Mouse (Mus musculus): ENCODE results near the gene Mamdc4.
A peak's percentile ranks its signal among the peaks of the same experiment; 100 is the strongest.
"Not testable (repeated sequence)": the region's sequence is repeated elsewhere in the genome, so short reads cannot be mapped to it uniquely, and the experiment has no call there.

Mamdc4 gene

DNA sequence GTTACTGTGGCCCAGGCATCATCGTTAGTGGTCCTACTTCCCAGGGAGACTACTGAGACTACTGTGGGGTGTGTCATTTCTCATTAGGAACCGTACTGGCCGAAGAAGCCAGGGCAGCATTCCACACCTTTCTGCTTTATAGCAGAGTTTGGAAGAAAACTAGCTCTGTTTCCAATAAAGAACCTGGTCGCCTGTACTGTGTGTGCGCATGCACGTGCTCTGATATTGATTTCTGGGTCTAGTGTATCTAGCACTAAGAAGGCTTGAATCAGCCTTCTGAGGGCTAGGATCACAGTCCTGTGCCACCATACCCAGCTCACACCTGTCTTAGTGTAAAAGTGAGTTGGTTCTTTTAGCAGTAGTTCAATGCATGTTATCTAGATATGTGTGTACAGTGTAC lies 15.9 kb downstream of the Mamdc4 start:
- no peak for DNase-seq

DNA sequence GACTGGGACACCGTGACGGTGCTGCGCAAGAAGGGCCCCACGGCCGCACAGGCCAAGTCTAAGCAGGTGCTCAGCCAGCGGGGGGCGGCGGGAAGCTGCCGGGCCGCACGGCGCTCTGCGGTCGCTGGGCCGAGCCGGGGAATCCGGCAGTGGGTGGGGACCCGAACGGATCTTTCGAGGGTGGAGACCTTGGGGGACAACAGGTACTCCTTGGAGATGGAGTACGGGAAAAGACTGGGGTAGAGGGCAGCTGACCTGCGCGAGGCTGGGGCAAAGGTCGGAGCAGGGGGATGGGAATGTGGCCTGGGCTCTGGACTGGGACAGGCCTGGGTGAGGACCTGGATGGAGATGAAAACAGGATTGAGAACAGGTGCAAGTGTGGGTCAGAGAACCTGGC lies 16.7 kb downstream of the Mamdc4 start:
- DNase-seq = peak; percentile 77

DNA sequence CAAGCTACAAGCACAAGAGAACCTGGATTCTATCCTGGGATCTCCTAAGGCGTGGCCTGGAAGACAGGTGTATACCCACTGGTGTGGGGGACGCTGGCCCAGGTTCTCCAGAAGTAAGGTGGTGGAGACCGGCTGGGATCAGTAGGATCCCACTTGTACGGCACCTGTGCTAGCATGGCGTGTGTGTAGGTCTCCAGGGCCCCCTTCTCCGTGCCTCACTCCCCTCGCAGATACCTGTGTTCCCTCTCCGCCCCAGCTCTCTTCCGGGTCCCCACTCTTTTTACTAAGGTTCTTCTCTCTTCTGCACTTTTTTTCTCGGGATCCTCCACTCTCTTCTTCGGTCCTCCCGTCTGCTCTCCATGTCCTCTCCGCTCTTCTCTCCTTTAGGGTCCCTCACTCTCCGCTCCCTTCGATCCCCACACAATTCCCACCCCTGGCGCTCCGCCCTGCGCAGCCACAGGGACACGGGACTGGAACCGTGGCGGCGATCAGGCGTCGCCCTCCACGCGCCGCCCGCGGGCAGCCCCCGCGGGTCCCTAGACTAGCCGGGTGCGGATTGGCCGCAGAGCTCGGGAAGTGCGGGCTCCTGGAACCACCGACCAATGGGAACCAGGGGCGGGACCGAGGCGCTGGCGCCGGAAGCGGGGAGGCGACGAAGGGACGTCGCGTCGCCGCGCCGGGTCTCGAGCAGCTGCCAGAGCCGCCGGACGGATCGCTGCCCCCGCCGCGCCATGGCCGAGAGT lies 17.3 kb downstream of the Mamdc4 start, which contains the start of gene Edf1:
TSS of gene Edf1 (plus strand) at position 627 of the 743 bp plus-strand sequence.
- DNase-seq = peak; percentile 95

DNA sequence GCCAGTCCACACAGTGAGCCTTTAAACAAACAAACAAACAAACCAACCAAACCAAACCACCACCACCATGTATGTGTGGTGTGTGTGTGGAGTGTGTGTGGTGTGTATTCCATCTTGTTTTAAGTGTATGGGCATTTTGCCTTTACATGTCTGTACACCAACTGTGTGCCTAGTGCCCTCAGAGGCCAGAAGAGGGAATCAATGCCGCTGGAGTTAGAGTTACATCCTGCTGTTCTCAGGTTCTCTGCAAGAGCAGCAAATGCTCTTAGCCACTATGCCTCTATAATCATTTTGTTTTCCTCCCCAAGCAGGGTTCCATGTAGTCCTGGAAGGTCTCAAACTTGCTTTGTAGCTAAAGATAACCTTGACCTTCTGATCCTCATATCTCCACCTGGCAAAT lies 18.3 kb downstream of the Mamdc4 start:
- DNase-seq = no peak

DNA sequence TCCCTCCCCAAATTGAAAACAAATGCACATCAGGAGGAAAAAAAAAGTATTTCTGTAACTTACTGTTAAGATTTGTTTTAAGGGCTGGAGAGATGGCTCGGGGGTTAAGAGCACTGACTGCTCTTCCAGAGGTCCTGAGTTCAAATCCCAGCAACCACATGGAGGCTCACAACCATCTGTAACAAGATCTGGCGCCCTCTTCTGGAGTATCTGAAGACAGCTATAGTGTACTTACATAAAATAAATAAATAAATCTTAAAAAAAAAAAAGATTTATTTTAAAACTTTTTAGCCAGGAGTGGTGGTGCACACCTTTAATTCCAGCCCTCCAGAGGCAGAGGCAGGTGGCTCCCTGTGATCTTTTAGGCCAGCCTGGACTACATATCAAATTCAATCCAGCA lies 19.2 kb downstream of the Mamdc4 start:
- DNase-seq = not testable (repeated sequence)

DNA sequence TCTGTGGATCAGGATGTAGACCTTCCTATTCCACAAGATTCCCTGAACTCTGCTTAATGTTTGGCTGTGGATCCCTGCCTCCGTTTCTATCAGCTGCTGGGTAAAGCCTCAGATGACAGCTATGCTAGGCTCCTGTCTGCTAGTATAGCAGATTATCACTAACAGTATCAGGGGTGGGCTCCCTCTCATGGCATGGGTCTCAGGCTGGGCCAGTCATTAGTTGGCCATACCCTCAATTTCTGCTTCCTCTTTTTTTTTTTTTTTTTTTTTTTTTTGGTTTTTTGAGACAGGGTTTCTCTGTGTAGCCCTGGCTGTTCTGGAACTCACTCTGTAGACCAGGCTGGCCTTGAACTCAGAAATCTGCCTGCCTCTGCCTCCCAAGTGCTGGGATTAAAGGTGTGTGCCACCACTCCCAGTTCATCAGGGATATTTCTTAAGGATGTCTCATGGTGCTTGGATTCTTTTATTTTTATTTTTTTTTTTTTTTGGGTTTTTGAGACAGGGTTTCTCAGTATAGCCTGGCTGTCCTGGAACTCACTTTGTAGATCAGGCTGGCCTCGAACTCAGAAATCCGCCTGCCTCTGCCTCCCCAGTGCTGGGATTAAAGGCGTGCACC lies 21.4 kb downstream of the Mamdc4 start:
- not testable (repeated sequence) for DNase-seq

DNA sequence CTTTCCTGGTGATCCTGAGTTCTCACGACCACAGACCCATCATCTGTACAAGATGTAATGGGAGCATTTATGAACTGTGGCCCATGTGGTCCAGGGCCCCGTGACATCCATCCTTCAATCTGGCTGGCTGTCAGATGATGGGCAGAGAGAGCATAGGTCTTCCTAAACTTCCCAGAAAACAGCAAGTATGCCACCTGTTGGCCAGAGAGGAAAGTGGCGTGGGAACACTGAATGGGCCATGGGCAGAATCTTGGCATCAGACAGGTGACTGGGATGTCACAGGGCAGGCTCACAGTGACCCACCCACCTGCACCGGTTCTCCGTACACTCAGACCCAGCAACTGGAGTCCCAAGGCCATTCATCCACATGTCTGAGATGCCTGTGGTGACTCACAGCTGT lies 23.5 kb downstream of the Mamdc4 start:
- DNase-seq = peak; percentile 83

DNA sequence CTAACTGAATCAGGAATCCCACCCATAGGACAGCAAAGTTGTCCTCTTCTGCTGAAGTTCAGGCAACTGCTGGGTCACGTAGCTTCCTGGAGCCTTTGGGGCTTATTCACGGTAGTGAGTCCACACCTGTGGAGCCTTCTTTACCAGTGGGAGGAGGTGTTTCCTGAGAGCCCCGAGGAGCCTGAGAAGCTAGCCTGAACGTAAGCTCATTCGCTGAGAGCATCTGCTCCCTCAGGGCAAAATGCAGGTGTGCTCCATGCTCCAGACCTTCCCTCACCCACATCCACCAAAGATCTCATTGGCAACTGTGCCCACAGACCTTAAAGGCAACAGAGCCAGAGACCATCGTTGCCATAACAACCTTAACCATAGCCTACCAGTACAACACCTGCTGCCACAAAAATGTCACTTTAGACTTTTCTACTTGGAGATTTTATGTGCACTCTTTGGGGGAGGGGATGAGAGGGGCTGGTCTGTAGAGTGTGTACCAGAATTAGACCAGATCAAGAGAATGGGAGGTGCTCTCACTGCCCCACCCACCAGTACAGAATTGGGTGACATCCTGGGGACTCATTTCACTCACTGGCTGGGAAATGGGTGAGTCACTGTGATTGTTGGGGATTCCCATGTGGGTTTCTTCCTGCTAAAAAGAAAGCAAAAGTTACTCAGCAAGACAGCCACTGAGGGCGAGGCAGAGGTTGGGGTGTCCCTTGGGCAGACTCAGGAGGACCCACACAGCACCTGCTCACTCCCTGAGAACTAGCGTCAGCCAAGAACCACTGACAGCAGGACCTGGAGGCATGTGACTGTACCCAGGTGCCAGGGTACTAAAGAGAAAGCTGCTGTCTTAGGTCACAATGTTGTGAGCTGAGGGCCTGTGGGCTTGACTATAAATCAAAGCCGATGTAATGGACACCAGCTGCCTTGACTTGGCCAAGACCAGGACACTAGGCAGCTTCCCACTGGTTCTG lies 25.3 kb downstream of the Mamdc4 start:
- no peak for DNase-seq

DNA sequence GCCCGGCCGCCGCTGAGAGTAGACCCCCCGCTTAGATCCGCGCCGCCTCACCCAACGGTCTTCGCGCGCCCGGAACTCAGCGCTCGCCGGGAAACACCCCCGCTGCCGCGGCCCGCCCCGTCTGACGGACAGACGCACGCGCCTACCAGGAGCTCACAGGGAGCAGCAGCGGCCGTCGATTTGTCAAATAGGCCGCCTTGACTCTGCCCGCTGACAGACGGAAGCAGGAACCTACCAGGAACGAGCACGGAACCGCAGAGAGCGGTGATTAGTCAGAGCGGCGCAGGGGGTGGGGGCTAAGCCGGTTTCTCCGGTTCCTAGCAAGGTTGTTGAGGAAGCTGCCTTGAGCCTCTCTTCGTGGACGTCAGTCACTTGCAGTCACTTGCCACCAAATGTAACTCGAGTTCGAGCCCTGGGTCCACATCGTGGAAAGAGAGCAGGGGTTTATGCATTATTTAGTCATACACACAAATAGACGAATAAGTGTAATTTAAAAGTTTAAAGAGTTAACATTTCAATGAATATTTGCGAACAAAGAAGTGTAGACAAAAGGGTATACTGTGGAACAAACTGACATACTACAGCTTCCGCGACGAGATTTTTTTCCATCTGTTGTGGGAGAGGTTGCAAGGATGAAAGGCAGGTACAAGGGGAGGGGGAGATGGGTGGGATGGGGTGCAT lies 27.7 kb downstream of the Mamdc4 start, which contains the start of gene Traf2:
TSS of gene Traf2 (minus strand) at position 130 of the 681 bp plus-strand sequence.
- DNase-seq = peak; percentile 99

DNA sequence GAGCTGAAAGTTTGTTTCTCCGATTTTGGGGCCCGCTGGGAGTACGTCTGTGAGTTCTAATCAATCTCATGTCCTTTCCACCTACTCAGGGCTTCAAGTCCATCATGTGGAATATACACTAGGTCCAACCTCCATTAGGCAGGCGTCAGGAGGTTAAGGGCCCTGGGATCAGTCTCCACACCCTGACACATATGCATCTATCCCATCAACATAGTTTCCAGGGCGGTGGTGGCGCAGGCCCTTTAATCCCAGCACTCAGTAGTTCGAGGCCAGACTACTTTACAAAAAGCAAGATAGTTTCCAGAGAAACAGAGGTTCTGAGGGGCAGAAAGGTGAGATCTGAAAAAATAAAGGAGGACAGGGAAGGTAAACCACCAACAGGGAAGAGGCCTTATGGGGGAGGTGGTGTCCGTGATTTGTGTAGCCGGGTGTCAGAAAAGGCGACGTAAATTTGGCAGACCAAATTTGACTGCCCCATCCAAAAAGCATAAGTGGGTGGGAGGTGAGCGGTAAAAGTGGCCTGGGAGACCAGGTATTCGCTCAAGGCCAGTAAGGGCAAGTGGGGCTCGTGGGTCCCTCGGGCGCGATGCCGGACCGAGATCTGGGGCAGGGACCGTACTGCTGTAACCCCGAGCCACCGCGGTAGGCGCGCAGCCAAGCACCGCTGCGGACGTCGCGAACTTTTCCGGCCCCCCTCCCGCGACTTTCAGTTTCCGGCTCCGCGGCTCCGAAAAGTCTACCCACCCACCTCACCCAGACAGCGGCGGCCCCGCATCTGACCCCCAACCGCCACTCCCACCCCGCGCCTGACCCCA lies 28.4 kb downstream of the Mamdc4 start:
- no peak for DNase-seq

DNA sequence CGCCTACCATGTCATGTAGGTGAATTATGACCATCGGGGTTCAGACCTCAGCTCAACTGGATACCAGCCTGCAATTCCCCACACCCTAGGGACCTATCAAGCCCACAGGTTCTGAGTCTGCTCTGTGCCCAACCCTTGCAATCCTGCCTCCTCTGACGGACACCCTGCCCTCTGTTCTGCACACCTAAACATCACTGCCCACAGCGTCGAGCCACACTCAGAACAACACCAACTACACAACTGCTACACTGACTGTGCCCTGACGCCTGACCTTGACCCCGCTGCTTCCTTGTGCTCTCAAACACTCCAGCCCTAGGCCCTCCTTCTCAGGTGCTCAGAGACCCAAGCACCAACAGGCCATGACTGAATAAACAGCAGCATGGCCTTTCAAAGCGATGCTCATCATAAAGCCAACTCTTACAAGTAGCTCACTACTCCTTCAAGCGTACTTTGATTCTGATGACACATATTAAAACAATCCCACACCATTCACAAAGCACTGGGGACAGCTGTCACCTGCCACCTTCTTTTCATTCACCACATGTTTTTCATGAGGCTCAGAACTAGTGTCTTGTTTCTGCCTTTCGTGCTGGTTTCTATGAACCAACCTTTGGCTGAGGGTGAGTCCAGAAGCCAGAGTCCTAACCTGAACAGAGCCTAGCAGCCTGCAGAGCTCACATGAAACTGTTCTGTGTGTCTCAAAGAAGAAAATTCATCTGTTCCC lies 32.8 kb downstream of the Mamdc4 start:
- DNase-seq = no peak

DNA sequence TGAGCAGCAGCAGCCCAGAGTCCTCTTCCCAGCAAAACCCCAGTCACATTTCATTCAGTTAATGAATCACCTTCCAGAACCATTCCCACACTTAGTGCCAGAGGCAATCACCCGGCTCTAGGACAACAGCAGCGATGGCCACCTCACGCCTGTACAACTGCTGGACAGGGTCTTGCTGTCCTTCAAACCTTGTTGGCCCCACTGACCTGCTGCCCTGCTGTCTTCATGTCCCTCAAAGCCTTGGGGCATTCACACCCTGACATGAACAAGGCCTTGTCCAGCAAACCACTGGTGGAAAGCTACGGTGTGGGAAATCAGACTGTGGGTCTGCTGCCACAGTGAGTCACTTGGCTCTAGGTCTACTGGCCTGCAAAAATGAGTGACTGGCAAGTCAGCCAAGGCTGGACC lies 34.1 kb downstream of the Mamdc4 start:
- DNase-seq = peak; percentile 66

DNA sequence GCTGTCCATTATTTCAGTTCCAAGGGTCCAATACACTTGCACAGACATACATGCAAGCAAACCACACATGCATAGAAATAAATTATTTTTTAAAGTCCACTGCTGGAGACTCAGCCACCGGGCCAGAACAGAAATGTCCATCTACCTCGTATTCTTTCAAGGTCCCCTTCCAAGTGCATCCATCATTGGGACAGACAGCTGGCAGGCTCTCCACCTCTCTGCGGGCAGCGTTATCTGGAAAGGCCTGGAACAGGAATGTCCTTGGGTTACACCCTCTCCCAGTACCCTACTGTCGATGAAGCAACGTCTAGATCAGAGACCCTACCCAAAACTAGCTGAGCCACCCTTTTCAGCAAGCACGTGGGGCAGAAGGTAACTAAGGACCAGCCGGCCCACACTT lies 38.1 kb downstream of the Mamdc4 start:
- no peak for DNase-seq

DNA sequence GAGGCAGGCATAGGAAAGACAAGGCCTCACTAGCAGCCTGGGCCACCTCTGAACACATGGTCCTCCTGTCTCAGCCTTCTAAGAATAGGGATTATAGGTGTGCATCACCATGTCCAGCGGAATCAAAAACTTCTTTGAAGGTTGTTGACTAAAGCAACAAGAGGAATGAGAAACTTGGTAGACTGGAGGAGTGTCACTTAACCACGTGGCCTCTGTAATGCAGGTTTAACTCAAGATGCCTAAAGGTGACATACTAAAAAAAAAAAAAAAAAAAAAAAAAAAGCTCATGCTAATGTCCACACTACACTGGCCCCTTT lies 39.8 kb downstream of the Mamdc4 start:
- no peak for DNase-seq

DNA sequence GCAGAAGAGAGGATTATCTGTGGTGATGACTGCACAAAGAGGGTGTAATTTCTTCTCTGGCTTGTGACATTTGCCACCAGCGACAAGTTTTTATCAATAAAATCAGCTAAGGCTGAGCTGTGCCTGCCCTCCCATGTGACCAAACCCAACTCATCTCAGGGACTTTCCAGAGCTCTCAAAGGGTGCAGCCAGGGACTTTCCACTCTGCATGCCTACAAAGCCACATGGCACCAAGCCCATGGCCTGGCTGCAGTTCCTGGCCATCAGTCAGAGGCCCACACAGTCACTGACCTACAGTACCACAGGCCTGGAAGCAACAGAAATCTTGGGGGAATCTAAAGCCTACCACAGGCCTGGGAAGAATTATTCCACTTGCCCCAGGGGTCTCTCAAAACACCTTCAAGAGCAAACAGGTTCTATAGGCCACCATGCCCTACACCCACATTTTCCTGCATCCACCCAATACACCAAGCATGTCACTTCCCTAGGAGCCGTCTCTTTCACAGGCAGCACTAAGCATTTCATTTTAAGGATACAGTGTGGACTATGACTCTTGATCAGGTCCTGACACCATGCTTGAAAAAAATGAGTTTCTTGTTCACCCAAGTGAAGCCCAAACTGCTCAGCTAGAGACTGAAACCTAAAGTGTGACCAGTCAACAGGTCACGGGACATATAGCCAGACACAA lies 40.3 kb downstream of the Mamdc4 start:
- peak; percentile 87 for DNase-seq

DNA sequence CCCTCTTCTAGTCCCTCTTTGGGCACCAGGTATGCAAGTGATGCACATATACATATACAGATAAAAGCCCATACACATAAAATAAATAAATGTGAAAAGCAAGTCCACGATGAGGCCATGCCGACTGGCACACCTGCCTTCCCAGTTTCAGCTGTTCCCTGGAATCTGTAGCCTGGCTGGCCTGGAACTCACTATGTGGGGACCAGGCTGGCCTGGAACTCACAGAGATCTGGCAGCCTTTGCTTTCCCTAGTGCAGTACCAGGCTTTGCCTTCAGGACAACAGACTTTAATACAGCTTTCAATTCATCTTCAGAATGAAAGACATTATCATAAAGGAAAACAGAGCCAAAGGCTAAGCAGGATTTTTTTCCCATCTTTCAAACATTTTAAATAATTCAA lies 40.9 kb downstream of the Mamdc4 start:
- no peak for DNase-seq

DNA sequence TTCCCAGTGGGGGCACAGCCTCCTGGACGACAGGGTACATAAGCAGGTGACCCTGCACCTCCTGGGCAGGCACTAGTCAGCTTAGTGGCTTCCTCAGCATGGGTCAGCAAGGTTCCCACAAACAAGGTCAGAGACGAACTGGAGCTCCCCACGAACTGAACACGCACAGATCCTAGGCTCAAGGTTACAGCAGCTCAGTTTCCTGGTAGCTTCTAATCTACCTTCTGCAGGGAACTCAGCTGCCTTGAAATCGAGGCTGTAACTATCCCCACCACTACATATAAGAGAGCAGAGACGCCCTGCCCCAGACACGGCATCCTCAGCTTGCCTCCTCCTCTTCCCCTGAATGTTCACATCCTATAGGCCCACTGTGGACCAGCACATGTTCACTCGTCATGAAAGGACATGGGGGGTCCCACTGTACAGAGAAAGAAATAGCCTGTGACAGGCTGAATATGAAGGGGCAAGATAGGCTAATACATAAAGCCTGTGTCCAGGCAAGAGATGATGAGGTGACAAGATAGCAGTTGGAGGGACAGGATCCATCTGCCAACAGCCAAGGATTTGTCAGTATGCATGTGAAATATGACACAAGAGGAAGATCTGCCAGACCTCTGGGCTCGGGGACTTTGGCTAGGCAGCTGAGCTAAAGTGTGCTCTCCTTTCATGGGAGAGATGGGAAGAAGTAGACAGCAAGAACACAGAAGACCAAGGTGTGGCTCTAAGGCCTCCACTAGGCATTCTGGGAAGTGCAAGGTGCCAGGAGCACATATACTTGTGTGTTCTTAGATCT lies 47.9 kb downstream of the Mamdc4 start:
- no peak for DNase-seq

Data from kidney, adult 9 months (tissue).